Mouse (Mus musculus): ENCODE measurements around the gene Rnf141. TPM values are rescaled to one million over a fixed set of nuclear protein-coding genes. Genes with fewer than 3 reads are reported as not detected.

Rnf141 gene
- polyA plus RNA-seq, 1 experiment: 88.4 TPM

GRCm38 (mm10) chr7:110816037-110816436, 28.2 kb downstream of the Rnf141 start:
- H3K4me3 ChIP-seq (replicated peaks; ENCODE audit: insufficient read depth, low read depth, low read length): no peak overlapping the region
- TF ChIP-seq POLR2A (IDR thresholded peaks at IDR 0.05; ENCODE audit: borderline replicate concordance, insufficient read depth, low read length): no peak
- TF ChIP-seq CTCF (IDR thresholded peaks at IDR 0.05; ENCODE audit: borderline replicate concordance, insufficient read depth, low read depth, low read length): peak; percentile 60; the same call in 1 of the 2 replicates
- 68% methylated on average over 5 of the region's 5 CpGs for WGBS
- H3K4me1 ChIP-seq (ENCODE audit: control insufficient read depth, insufficient read depth, low read length): peaks cover 1% of the 10 kb centered on the region; the same call in 1 of the 2 replicates
- no peak overlapping the region for H3K27ac ChIP-seq (ENCODE audit: insufficient read depth, low read length)
- H3K27me3 ChIP-seq (ENCODE audit: control insufficient read depth, insufficient read depth, low read length): no peaks in the 10 kb centered on the region
- DNase-seq: peak in 1 of 2 experiments; percentile 35

GRCm38 (mm10) chr7:110813983-110814382, 30.3 kb downstream of the Rnf141 start:
- H3K27me3 ChIP-seq (ENCODE audit: control insufficient read depth, insufficient read depth, low read length): no peaks in the 10 kb centered on the region
- no peaks in the 10 kb centered on the region for H3K4me1 ChIP-seq (ENCODE audit: control insufficient read depth, insufficient read depth, low read length)
- H3K4me3 ChIP-seq (replicated peaks; ENCODE audit: insufficient read depth, low read depth, low read length): no peak overlapping the region
- WGBS: 90% methylated on average over 1 of the region's 1 CpGs
- TF ChIP-seq POLR2A (IDR thresholded peaks at IDR 0.05; ENCODE audit: borderline replicate concordance, insufficient read depth, low read length) (no peak), CTCF (IDR thresholded peaks at IDR 0.05; ENCODE audit: borderline replicate concordance, insufficient read depth, low read depth, low read length) (no peak)
- no peak overlapping the region for H3K27ac ChIP-seq (ENCODE audit: insufficient read depth, low read length)
- DNase-seq: no peak

GRCm38 (mm10) chr7:110811529-110811928, 32.7 kb downstream of the Rnf141 start:
- TF ChIP-seq POLR2A (IDR thresholded peaks at IDR 0.05; ENCODE audit: borderline replicate concordance, insufficient read depth, low read length): no peak
- no peak for TF ChIP-seq CTCF (IDR thresholded peaks at IDR 0.05; ENCODE audit: borderline replicate concordance, insufficient read depth, low read depth, low read length)
- DNase-seq: no peak
- WGBS: 83% methylated on average over 5 of the region's 5 CpGs
- Histone ChIP-seq H3K27ac (ENCODE audit: insufficient read depth, low read length) (no peak overlapping the region), H3K27me3 (ENCODE audit: control insufficient read depth, insufficient read depth, low read length) (no peaks in the 10 kb centered on the region), H3K4me1 (ENCODE audit: control insufficient read depth, insufficient read depth, low read length) (no peaks in the 10 kb centered on the region), H3K4me3 (replicated peaks; ENCODE audit: insufficient read depth, low read depth, low read length) (no peak overlapping the region)

- Histone ChIP-seq H3K27ac (ENCODE audit: insufficient read depth, low read length) (no peak overlapping the region), H3K27me3 (ENCODE audit: control insufficient read depth, insufficient read depth, low read length) (no peaks in the 10 kb centered on the region), H3K4me1 (ENCODE audit: control insufficient read depth, insufficient read depth, low read length) (no peaks in the 10 kb centered on the region), H3K4me3 (replicated peaks; ENCODE audit: insufficient read depth, low read depth, low read length) (no peak overlapping the region)
- DNase-seq: no peak
- 40% methylated on average over 8 of the region's 8 CpGs for WGBS
- TF ChIP-seq POLR2A (IDR thresholded peaks at IDR 0.05; ENCODE audit: borderline replicate concordance, insufficient read depth, low read length) (no peak), CTCF (IDR thresholded peaks at IDR 0.05; ENCODE audit: borderline replicate concordance, insufficient read depth, low read depth, low read length) (no peak)
Measured at GRCm38 (mm10) chr7:110810995-110811394, 33.3 kb downstream of the Rnf141 start.

- no peak for DNase-seq
- H3K4me1 ChIP-seq (ENCODE audit: control insufficient read depth, insufficient read depth, low read length): no peaks in the 10 kb centered on the region
- H3K4me3 ChIP-seq (replicated peaks; ENCODE audit: insufficient read depth, low read depth, low read length): no peak overlapping the region
- H3K27ac ChIP-seq (ENCODE audit: insufficient read depth, low read length): no peak overlapping the region
- TF ChIP-seq CTCF (IDR thresholded peaks at IDR 0.05; ENCODE audit: borderline replicate concordance, insufficient read depth, low read depth, low read length) (no peak), POLR2A (IDR thresholded peaks at IDR 0.05; ENCODE audit: borderline replicate concordance, insufficient read depth, low read length) (no peak)
- H3K27me3 ChIP-seq (ENCODE audit: control insufficient read depth, insufficient read depth, low read length): no peaks in the 10 kb centered on the region
- 86% methylated on average over 18 of the region's 18 CpGs for WGBS
Measured at GRCm38 (mm10) chr7:110809585-110810557, 34.4 kb downstream of the Rnf141 start.

GRCm38 (mm10) chr7:110808962-110809361, 35.3 kb downstream of the Rnf141 start:
- TF ChIP-seq CTCF (IDR thresholded peaks at IDR 0.05; ENCODE audit: borderline replicate concordance, insufficient read depth, low read depth, low read length): no peak
- no peak for TF ChIP-seq POLR2A (IDR thresholded peaks at IDR 0.05; ENCODE audit: borderline replicate concordance, insufficient read depth, low read length)
- Histone ChIP-seq H3K27ac (ENCODE audit: insufficient read depth, low read length) (no peak overlapping the region), H3K27me3 (ENCODE audit: control insufficient read depth, insufficient read depth, low read length) (no peaks in the 10 kb centered on the region), H3K4me3 (replicated peaks; ENCODE audit: insufficient read depth, low read depth, low read length) (no peak overlapping the region), H3K4me1 (ENCODE audit: control insufficient read depth, insufficient read depth, low read length) (peaks cover 4% of the 10 kb centered on the region; the same call in 1 of the 2 replicates)
- no peak for DNase-seq
- WGBS: 51% methylated on average over 3 of the region's 3 CpGs

GRCm38 (mm10) chr7:110807460-110808030, 36.7 kb downstream of the Rnf141 start:
- H3K4me3 ChIP-seq (replicated peaks; ENCODE audit: insufficient read depth, low read depth, low read length): no peak overlapping the region
- H3K27me3 ChIP-seq (ENCODE audit: control insufficient read depth, insufficient read depth, low read length): no peaks in the 10 kb centered on the region
- TF ChIP-seq CTCF (IDR thresholded peaks at IDR 0.05; ENCODE audit: borderline replicate concordance, insufficient read depth, low read depth, low read length) (no peak), POLR2A (IDR thresholded peaks at IDR 0.05; ENCODE audit: borderline replicate concordance, insufficient read depth, low read length) (no peak)
- H3K27ac ChIP-seq (ENCODE audit: insufficient read depth, low read length): no peak overlapping the region
- peaks cover 4% of the 10 kb centered on the region; the same call in 1 of the 2 replicates for H3K4me1 ChIP-seq (ENCODE audit: control insufficient read depth, insufficient read depth, low read length)
- no peak for DNase-seq
- WGBS: 82% methylated on average over 13 of the region's 13 CpGs

Data from cerebellum, adult 2 months (tissue).